Comparison of ENCODE assay signal across 13 mouse cellular contexts in genomic region chr11:3418741-3419140, GRCm38 (mm10). TPM values are rescaled to one million over a fixed set of nuclear protein-coding genes. Genes with fewer than 3 reads are reported as not detected.
DNase-seq lines count a peak whose midpoint lies in the region; ATAC-seq lines count a peak whose summit lies in the region.
"Had no signal": no experiment of that assay in that cellular context is flagged by ENCODE, and none has a peak within 500 bp of the region (broad histone marks: within the 10 kb centered on the region; RNA-seq: fewer than 3 reads in every experiment).

No protein-coding gene starts in this region.

- no peak overlapping the region for H3K4me2 ChIP-seq in hindbrain, embryonic 12.5 days (replicated peaks)
- H3K4me2 ChIP-seq: hindbrain, embryonic 13.5 days; limb, embryonic 15.5 days; midbrain, embryonic 13.5 days; stomach, embryonic 15.5 days had no signal

- H3K27ac ChIP-seq in brown adipose tissue, adult 24 weeks (replicated peaks; ENCODE audit: low read depth, low read length), result peak overlapping the region; percentile 37; the same call in 1 of the 2 replicates
- no peak overlapping the region for H3K27ac ChIP-seq in hindbrain, embryonic 12.5 days
- H3K27ac ChIP-seq: hindbrain, embryonic 13.5 days; limb, embryonic 15.5 days; midbrain, embryonic 13.5 days; stomach, embryonic 15.5 days had no signal

- peaks cover 3% of the 10 kb centered on the region; the same call in 1 of the 2 replicates for H3K4me1 ChIP-seq in brown adipose tissue, adult 24 weeks (ENCODE audit: control insufficient read depth, insufficient read depth, insufficient read length, low read length)
- no peaks in the 10 kb centered on the region for H3K4me1 ChIP-seq in hindbrain, embryonic 12.5 days
- H3K4me1 ChIP-seq: hindbrain, embryonic 13.5 days; limb, embryonic 15.5 days; midbrain, embryonic 13.5 days; stomach, embryonic 15.5 days had no signal

- DNase-seq in gastrocnemius, postnatal 10 days, result peak; percentile 10
- DNase-seq in gastrocnemius, postnatal 25 days, result no peak
- DNase-seq in heart, postnatal 4 days, result peak; percentile 13
- peak; percentile 39 to 60 for DNase-seq in kidney, postnatal 36 days
- DNase-seq in layer of hippocampus, adult 11-12 months (ENCODE audit: low spot score), result no peak
- DNase-seq in T-cell, adult 2 months (ENCODE audit: low spot score), result no peak
- DNase-seq: right cerebral cortex, postnatal 25 days had no signal

- no peak overlapping the region for H3K9ac ChIP-seq in hindbrain, embryonic 12.5 days
- H3K9ac ChIP-seq: hindbrain, embryonic 13.5 days; limb, embryonic 15.5 days; midbrain, embryonic 13.5 days; stomach, embryonic 15.5 days had no signal

- H3K36me3 ChIP-seq in hindbrain, embryonic 12.5 days, result peaks cover 58% of the 10 kb centered on the region

- no peak for ATAC-seq in hindbrain, embryonic 12.5 days (ENCODE audit: low FRiP score)
- ATAC-seq: midbrain, embryonic 13.5 days had no signal

- no peak overlapping the region for H3K4me3 ChIP-seq in brown adipose tissue, adult 24 weeks (ENCODE audit: insufficient read depth, low read depth, low read length)
- no peak overlapping the region for H3K4me3 ChIP-seq in hindbrain, embryonic 12.5 days
- H3K4me3 ChIP-seq: hindbrain, embryonic 13.5 days; limb, embryonic 15.5 days; midbrain, embryonic 13.5 days; stomach, embryonic 15.5 days had no signal

- H3K27me3 ChIP-seq in hindbrain, embryonic 12.5 days, result no peaks in the 10 kb centered on the region
- H3K27me3 ChIP-seq: hindbrain, embryonic 13.5 days; limb, embryonic 15.5 days; midbrain, embryonic 13.5 days; stomach, embryonic 15.5 days had no signal

- H3K9me3 ChIP-seq in hindbrain, embryonic 12.5 days (replicated peaks), result no peaks in the 10 kb centered on the region; the same call in 1 of the 2 replicates
- H3K9me3 ChIP-seq: hindbrain, embryonic 13.5 days; limb, embryonic 15.5 days; midbrain, embryonic 13.5 days; stomach, embryonic 15.5 days had no signal

- WGBS in hindbrain, embryonic 12.5 days, result 72% methylated on average over 4 of the region's 4 CpGs

RNA-seq across cellular contexts. Expression of gene Limk2, which starts 9.8 kb away (rescaled TPM):
- total RNA-seq in gastrocnemius, postnatal 10 days (2021), result 10 to 100 TPM; 18.0 to 20.6 TPM
- 10 to 100 TPM; 11.4 to 11.8 TPM for total RNA-seq in gastrocnemius, postnatal 25 days (2021)
- 9.6 and 13.9 TPM in 2 replicates for polyA plus RNA-seq in brown adipose tissue, adult 24 weeks (2012; ENCODE audit: insufficient read depth, insufficient read length, missing spikeins)
- 10 to 100 TPM; 31.8 to 34.4 TPM for total RNA-seq in heart, postnatal 4 days (2021)
- 114 and 116 TPM in 2 replicates for polyA plus RNA-seq in hindbrain, embryonic 12.5 days (2016; fragmentation: Nextera tagmentation; extraction: Ambion mirVana)

RNA-seq across cellular contexts. Expression of gene Rnf185, which starts 33.4 kb away (rescaled TPM):
- 10 to 100 TPM; 19.6 to 21.3 TPM for total RNA-seq in gastrocnemius, postnatal 10 days (2021)
- 10 to 100 TPM; 13.1 to 16.9 TPM for total RNA-seq in gastrocnemius, postnatal 25 days (2021)
- 15.9 and 17.6 TPM in 2 replicates for polyA plus RNA-seq in brown adipose tissue, adult 24 weeks (2012; ENCODE audit: insufficient read depth, insufficient read length, missing spikeins)
- total RNA-seq in heart, postnatal 4 days (2021), result 10 to 100 TPM; 26.7 to 28.9 TPM
- 38.5 and 43.0 TPM in 2 replicates for polyA plus RNA-seq in hindbrain, embryonic 12.5 days (2016; fragmentation: Nextera tagmentation; extraction: Ambion mirVana)

Comparison
In these comparisons a context has a peak if more than half of its experiments do, and no peak if none do; other contexts are left out.
1. DNase-seq: peak in gastrocnemius, postnatal 10 days (single experiment), heart, postnatal 4 days (single experiment) and kidney, postnatal 36 days (2 of 2); none in gastrocnemius, postnatal 25 days (single experiment), layer of hippocampus, adult 11-12 months (single experiment) and T-cell, adult 2 months (single experiment).